Mouse (Mus musculus) frontal cortex, adult 2 months (tissue): ENCODE data around the gene Cfap52. TPM values are rescaled to one million over a fixed set of nuclear protein-coding genes. Genes with fewer than 3 reads are reported as not detected.

ENCODE experiments used
- DNase-seq, 2 experiments: peaks; one replicate each; pipeline ENCODE4 v3.0.0; 2022; ENCODE audit warnings: low spot score in 1 of 2; ENCODE audit errors: extremely low spot score in 1 of 2
- polyA plus RNA-seq: library from polyadenylated mRNA; depleted of rRNA; stranded (reverse); fragments of >200 nt; gene quantifications from 2 replicates; pipeline ENCODE4 v1.2.3, GENCODE M21; 2012

Gene Cfap52
- polyA plus RNA-seq, 1 experiment, result 0.56 TPM

DNA sequence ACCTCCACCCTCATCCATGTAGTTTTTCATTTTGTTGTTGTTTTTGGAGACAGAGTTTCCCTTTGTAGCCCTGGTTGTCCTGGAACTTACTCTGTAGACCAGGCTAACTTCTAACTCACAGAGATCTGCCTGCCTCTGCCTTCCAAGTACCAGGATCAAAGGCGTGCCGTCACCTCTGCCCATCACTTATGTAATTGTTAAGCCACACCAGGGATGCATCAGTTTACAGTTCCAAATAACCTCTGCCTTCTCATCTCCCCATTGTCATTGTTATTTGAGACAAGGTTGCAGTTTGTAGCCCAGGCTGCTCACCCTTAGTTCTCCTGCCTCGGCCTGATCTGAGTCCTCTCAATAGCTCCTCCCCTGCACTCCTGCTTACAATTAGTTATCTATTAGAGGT is 33.3 kb downstream of the Cfap52 start:
- no peak for DNase-seq

DNA sequence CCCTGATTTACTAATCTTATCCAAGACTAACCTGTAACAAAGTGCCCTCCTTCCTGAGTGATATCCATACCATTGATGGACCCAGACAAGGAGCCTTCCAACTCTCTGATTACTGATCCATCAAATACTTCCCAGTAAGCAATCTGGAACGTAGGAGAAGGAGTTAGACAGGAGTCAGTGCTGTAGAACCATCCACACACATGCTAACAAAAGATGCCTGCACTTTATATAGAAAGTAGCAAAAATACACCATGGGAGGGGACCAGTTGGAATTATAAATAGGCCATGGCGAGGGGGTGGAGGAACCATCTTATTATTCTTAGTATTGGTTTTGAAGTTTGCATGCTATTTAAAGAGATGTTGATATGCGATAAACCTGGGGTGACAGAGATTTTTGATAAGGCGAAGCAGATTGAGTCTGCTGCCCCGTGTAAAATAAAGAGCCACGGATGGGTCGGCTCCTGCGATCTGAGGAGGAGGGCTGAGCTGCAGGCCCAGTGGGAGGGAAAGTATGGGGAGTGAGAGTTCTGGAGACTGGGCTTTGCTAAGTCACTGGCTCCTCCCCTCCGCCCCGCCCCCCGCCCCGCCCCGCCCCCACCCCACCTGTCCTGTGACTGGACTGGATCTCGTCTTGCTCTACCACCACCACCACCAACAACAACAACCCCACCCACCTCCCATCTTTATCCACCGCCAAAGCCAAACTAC is 38.9 kb downstream of the Cfap52 start:
- DNase-seq, result peak in 1 of 2 experiments; percentile 21

DNA sequence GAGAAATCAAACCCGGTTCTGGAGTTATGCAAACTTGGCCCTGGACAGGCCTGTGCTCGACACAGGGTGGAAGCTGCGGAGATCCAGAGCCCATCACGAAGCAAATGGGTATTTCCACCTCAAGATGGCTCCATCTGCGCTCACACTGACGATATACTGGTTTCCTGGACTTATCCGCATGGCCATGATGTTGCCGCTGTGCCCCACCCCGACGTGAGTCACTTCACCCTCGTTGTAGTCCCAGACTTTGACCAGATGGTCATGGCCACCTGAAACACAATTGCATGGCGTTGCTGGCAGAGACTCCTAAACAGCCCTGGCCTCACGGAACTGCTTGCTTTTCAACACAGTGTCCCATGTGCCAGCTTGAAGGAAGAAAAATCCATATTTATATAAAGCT is 40.5 kb downstream of the Cfap52 start:
- DNase-seq, result peak in 1 of 2 experiments; percentile 9

DNA sequence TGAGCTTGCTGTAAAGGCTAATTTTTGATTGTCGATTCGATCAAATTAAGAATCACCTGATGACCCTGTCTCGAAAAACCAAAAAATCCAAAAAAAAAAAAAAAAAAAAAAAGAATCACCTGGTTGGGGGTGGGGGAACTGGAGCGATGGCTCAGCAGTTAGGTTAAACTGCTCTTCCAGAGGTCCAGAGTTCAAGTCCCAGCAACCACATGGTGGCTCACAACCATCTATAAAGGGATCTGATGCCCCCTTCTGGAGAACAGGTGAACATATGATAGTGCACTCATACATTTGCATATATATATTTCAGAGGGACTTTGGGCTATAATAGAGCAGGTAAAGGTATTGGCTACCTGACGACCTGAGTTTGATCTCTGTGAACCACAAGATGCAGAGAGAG is 41.7 kb downstream of the Cfap52 start:
- no peak for DNase-seq

DNA sequence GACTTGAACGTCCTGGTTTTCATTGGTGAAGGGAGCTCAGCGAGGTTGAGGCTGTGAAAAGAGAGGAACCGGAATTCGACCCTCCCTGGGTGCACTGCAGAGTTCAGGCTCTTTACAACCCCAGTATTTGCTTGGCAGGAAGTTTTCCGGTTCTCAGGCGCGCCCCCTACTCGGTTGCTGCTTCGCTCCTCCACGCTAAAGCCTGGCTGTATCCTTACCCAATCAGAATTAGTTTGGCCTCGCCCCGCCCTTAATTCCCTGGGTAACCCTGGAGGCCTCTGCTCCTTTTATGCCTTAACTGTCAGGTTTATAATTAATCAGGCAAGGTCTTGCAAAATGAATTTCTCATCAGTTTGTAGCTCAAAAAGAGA is 42.7 kb downstream of the Cfap52 start:
- peak; percentile 38 to 70 for DNase-seq

DNA sequence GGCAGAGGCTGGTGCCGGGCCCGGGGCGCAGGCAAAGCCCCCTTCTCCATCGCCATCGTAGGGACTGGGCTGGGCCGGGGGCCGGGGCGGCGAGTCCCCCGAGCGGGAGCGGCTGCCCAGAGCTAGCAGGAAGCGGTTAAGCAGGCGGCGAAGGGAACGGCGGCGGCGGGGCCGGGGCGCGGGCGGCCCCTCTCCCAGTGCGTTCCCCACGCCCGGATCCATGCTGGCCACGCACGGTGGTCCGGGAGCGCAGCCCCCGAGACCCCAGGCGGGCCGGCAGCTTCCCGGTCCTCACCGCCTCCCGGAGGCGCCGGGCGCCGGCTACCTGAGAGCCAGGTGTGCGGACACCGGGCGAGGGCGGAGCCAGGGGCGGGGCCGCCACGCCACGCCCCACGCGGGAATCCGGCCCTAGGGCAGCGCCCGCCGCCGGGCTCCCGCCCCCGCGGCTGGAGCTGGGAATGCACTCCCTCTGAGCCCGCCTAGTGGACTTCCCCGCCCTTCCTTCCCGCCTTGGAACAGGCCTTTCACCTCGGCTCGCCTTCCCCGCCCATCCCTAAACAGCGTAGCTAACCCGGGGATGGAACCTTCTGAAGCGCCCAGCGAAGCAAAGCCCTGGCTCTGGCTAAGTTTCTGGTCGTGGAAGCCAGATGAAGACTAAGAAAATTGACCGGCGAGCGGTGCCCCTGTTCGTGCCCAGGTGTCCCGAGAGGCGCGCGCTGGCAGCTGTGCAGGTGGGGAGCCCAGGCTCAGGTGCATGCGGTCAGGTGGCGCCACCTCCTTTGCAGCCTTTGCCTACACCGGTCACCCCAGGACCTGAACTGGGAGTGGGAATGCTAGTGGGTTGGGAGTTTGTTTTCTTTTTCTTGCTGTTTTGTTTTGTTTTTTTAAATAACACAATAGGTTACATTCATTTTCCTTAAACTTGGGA is 43.4 kb downstream of the Cfap52 start, which contains the start of gene Usp43:
Gene Usp43, minus strand, starts transcription at position 327 of the 928 bp plus-strand sequence.
- peak in 1 of 2 experiments; percentile 12 for DNase-seq

DNA sequence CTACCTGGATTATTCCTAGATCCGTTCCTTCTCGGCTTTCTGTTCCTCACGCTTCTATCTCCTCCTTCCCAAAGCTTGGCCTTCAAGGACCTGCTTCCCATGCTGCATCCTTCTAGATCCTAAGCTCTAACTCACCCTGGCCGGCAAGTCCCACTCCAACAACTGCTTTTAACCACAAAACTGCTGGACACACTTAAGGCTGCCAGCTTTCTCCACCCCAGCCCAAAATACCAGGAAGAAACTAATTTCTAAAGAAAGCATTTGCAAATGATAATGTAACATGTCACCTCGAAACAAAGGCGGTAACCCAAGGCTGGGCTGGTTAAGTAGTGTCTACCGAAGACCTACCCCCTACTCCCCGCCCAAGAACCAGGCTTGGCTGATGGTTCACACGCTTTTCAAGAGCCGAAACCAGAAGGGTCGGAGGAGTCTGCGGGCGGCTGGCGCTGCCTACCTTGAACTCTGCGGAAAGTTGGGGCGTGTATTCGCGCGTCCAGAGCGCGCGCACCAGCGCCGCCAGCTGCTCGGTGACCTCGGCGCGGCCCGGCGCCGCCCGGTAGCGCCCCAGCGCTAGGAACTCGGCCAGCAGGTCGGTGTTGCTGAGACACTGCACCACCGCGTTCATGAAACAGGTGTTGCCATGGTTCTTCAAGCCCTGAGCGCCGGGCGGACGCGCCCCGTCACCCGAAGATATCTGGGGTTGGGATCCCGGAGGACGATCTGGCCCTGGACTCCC is 44.2 kb downstream of the Cfap52 start:
- peak in 1 of 2 experiments; percentile 19 for DNase-seq

DNA sequence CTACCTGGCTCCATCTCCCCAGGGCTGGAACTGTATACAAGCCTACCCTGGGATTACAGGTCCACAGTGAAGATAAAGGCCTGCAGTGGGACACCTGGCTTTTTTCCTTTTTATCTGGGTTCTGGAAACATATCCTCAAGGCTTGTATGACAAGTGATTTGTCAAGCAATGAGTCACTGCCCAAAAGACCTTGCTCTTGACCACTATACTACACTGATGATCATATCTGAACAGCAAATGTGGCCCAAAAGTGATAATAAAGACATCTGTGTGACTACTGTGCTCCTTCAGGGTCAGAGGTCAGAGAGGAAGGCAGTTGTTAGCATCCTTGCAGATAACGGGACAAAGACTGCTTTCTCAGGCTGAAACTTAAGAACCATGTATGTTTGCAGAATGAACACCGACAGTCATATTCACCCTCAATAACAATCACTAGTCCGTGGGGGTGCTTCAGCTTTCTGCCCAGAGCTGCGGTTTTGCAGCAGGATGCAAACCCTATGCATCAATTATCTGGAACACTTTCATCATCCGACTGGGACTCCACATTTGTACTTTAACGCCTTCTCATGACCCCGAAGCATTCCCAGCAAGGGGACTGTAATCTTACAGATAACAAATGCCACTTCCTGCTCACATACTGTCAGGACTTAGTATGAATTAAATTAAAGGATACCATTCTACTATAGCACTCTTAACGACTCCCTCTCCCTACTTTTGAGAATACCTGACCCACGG is 45.1 kb downstream of the Cfap52 start:
- no peak for DNase-seq

DNA sequence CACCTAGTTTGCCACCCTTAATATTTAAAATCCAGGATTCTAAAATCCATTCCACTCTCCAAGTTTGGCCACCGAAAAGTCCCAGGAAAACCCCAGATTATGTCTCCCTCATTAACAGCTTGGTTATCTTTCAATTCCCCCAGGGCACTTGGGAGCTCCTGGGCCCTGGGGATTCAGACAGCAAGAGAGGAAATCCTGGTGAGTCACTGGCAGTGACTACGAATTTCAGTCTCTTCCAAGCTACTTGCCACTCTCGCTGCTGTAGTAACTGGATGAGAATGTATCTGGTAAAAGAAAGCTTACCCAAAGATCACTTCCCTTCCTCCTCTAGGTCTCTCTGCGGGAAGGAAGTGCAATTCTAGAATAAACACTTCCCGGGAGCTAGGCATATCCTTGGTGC is 45.9 kb downstream of the Cfap52 start:
- DNase-seq, result no peak

DNA sequence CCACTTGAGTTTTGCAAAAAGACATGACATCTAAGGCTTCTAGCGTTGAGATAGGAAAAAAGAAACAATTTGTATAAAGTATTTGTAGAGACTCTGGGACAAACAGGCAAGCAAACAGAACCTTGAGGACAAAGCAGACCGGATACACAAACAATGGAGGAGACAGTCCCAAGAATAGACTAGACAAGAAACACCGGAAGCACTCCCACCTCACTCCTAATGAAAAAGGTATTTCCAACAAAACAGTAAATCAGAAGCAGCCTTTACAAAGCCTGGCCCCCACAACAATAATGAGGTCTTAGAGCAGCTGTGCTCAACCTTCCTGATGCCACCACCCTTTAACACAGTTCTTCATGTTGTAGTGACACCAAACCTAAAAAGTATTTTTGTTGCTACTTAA is 48.3 kb downstream of the Cfap52 start:
- DNase-seq, result no peak

DNA sequence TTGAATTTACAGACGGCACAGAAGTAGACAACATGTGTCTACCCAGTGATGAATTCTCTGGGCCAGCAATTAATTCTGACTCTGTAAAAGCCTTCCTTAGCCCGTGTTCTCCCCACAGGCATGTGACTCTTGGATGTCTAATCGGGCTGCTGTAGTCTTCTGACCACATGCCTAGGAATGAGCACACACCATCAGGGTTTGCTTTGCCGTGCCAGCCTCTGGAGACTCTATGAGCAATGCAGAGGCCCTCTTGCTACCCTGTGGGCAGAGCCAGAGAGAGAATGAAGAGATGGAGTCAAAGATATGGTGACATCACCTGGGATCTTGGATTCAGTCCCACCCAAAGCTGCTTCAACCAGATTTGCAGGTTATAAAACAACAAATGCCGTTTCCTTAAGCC is 54.4 kb downstream of the Cfap52 start:
- DNase-seq, result no peak

DNA sequence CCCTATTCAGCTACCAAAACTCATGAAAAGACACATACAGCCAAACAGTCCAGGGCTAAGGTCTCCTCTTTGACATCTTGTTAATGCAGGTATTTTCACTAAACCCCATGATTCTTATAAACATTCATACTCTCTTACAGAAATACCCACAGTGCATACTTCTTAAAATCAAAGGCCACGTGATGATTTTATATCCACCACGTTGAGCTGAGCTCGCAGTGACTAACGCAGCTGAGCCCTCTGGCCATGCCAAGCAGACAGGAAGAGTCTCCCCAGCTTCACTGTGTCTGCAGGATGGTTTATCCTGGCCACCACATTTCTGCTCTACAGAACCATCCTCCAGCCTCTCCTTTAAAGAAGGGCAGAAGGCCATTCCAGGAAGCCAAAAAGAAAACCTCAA is 61.7 kb downstream of the Cfap52 start:
- DNase-seq, result no peak

DNA sequence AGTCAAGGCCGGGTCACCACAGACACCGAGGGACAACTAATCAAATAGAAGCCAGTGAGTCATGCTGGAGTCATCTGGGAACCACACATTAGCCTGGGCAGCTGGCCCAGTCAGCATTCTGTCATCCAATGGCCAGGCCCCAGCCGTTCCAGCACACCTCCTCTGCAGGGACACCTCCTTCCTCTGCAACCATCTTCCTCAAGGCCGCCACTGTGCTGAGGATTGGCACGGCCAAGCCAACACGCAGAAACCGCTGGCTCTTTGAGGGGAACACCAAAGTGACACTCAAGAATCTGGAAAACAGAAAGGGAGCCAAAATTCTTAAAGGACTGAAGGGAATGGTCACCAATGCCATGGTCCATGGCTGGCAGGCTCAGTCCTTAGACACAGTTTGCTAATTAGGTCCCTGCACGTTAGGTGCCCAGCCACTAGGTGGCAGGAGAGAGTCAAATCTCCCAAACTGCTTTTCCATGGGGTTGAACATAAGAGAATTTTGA is 68.3 kb downstream of the Cfap52 start:
- peak in 1 of 2 experiments; percentile 81 for DNase-seq

DNA sequence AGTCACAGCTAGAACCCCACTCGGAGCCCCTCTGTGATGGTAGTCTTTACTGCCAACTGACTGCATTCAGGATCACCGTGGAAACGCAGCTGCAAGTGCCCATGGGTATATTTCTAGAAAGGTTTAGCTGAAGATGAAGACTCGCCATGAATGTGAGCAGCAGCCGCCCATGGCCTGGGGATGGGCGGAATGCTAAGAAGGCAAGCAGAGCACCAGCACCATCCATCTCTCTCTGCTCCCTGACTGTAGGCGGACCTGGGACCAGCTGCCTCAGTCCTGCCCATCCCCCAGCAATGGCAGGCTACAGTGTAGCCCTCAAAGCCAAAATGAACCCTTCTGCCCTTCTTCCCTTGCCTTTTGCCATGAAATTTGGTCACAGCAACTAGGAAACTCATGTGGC is 69.8 kb downstream of the Cfap52 start:
- no peak for DNase-seq

DNA sequence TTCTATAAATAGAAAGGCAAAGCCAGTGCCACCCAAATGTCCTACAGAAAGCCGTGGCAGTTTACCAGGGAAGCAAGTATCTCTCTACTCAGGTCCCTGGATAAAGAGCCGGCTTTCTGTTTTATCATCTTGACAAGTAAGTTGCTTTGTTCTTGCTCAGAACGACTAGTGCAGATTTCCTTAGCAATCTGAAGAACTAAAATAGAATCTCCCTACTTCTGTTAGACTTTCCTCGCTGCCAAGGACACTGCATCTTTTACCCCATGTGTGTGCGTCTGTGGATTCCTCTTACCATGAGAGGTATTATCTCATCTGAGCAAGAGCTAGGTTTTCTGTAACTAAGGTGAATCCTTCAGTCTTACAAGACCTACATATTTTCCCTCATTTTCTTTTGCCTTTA is 76.9 kb downstream of the Cfap52 start:
- no peak for DNase-seq

DNA sequence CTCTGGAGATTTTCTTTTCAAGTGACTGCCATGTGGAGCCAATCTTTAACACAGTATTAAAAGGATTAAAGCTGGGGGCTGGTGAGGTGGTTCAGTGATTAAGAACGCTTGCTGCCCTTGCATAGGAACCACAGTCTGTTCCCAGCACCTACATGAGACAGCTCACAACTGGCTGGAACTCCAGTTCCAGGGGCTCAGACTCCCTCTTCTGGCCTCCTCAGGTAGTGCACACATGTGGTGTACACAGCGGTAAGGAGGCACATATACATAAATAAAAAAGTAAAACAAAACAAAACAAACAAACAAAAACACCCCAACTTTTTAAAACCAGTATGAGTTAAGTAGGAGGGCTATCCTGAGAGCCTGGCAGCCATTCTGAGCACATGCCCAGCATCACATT is 79.5 kb downstream of the Cfap52 start:
- DNase-seq, result no peak
